Mouse (Mus musculus) C2C12 (cell line): ENCODE data around the gene Atxn7l1.

Experiments
- CEBPB ChIP-seq: IDR thresholded peaks from one replicate; pipeline ENCODE4 v1.6.1; 2011; ENCODE audit warnings: low read depth, mild to moderate bottlenecking, control low read depth, moderate library complexity
- CTCF ChIP-seq: IDR thresholded peaks from one replicate; pipeline ENCODE4 v1.5.1; 2011; ENCODE audit not compliant: control insufficient read depth, insufficient read depth, insufficient read length
- FOSL1 ChIP-seq: IDR thresholded peaks from one replicate; pipeline ENCODE4 v1.8.0; 2011; ENCODE audit warnings: mild to moderate bottlenecking, low read length; ENCODE audit not compliant: poor library complexity, insufficient read depth, severe bottlenecking
- MAX ChIP-seq: IDR thresholded peaks from one replicate; pipeline ENCODE4 v1.6.1; 2011; ENCODE audit warnings: mild to moderate bottlenecking, control low read depth
- MYOG ChIP-seq: IDR thresholded peaks from one replicate; pipeline ENCODE4 v1.6.1; 2011; ENCODE audit not compliant: control insufficient read depth, insufficient read length; ENCODE audit errors: extremely low read depth
- USF1 ChIP-seq: IDR thresholded peaks from one replicate; pipeline ENCODE4 v1.6.1; 2011; ENCODE audit warnings: low read depth, mild to moderate bottlenecking, control low read depth, moderate library complexity

- TF ChIP-seq CTCF = no peak
- no peak for TF ChIP-seq USF1
- no peak for TF ChIP-seq MYOG
- no peak for TF ChIP-seq MAX
- TF ChIP-seq FOSL1 = no peak
- no peak for TF ChIP-seq CEBPB
These were observed 157.6 kb downstream of the Atxn7l1 start for GRCm38 (mm10) chr12:33305106-33305505.
